Mouse (Mus musculus): ENCODE measurements around the gene Dntt. TPM values are rescaled to one million over a fixed set of nuclear protein-coding genes. Genes with fewer than 3 reads are reported as not detected.
A peak's percentile ranks its signal among the peaks of the same experiment; 100 is the strongest.

Gene Dntt
- polyA plus RNA-seq, 3 experiments from 2014 or later: 0.18 to 0.42 TPM; not detected in 1

- no peak for ATAC-seq
These were observed 17.4 kb upstream of the Dntt start for GRCm38 (mm10) chr19:41011676-41012075.

GRCm38 (mm10) chr19:41013591-41013990, 15.5 kb upstream of the Dntt start:
- ATAC-seq: no peak

GRCm38 (mm10) chr19:41014003-41014402, 15.1 kb upstream of the Dntt start:
- no peak for ATAC-seq

- ATAC-seq: peak; percentile 88
These were observed 12.9 kb upstream of the Dntt start for GRCm38 (mm10) chr19:41015951-41016716.

- no peak for ATAC-seq
These were observed 9.9 kb upstream of the Dntt start for GRCm38 (mm10) chr19:41019164-41019675.

GRCm38 (mm10) chr19:41020537-41020936, 8.5 kb upstream of the Dntt start:
- ATAC-seq: no peak

GRCm38 (mm10) chr19:41022244-41022643, 6.8 kb upstream of the Dntt start:
- ATAC-seq: no peak

GRCm38 (mm10) chr19:41026551-41026950, 2.5 kb upstream of the Dntt start:
- no peak for ATAC-seq

- ATAC-seq: no peak
These were observed 2.1 kb upstream of the Dntt start for GRCm38 (mm10) chr19:41027024-41027423.

- ATAC-seq: no peak
These were observed 1.5 kb upstream of the Dntt start for GRCm38 (mm10) chr19:41027601-41028000.

GRCm38 (mm10) chr19:41030161-41030560, 1.1 kb downstream of the Dntt start:
- ATAC-seq: no peak

GRCm38 (mm10) chr19:41031009-41031408, 1.9 kb downstream of the Dntt start:
- ATAC-seq: peak; percentile 96

GRCm38 (mm10) chr19:41031869-41032268, 2.8 kb downstream of the Dntt start:
- no peak for ATAC-seq

- ATAC-seq: no peak
These were observed 6.9 kb downstream of the Dntt start for GRCm38 (mm10) chr19:41035809-41036551.

GRCm38 (mm10) chr19:41039110-41039509, 10.0 kb downstream of the Dntt start:
- ATAC-seq: no peak

- no peak for ATAC-seq
These were observed 16.2 kb downstream of the Dntt start for GRCm38 (mm10) chr19:41045091-41045770.

GRCm38 (mm10) chr19:41047437-41048186, 18.5 kb downstream of the Dntt start:
- no peak for ATAC-seq

GRCm38 (mm10) chr19:41048187-41048559, 19.1 kb downstream of the Dntt start:
- no peak for ATAC-seq

- ATAC-seq: no peak
These were observed 22.6 kb downstream of the Dntt start for GRCm38 (mm10) chr19:41051714-41052113.

GRCm38 (mm10) chr19:41052247-41052646, 23.2 kb downstream of the Dntt start:
- no peak for ATAC-seq

GRCm38 (mm10) chr19:41053530-41053929, 24.5 kb downstream of the Dntt start:
- ATAC-seq: no peak

- no peak for ATAC-seq
These were observed 25.6 kb downstream of the Dntt start for GRCm38 (mm10) chr19:41054702-41055101.

All from inflammation-experienced regulatory T-cells, adult 6 months (primary cell).